In genomic region chr3:144825151-144825550, GRCm38 (mm10) we compare ENCODE assay signal across 9 mouse cellular contexts. TPM values are rescaled to one million over a fixed set of nuclear protein-coding genes. Genes with fewer than 3 reads are reported as not detected.
A peak's percentile ranks its signal among the peaks of the same experiment; 100 is the strongest.
DNase-seq lines count a peak whose midpoint lies in the region; ATAC-seq and TF ChIP-seq lines count a peak whose summit lies in the region.
"Had no signal": no experiment of that assay in that cellular context is flagged by ENCODE, and none has a peak within 500 bp of the region (broad histone marks: within the 10 kb centered on the region; RNA-seq: fewer than 3 reads in every experiment).

No protein-coding gene starts in this region.

- H3K9me3 ChIP-seq in E14TG2a.4 (ENCODE audit: low read length) = peaks cover 13% of the 10 kb centered on the region; the same call in 1 of the 2 replicates
- H3K9me3 ChIP-seq in heart, postnatal 0 days (replicated peaks; ENCODE audit: control insufficient read depth, low read length) = no peaks in the 10 kb centered on the region
- H3K9me3 ChIP-seq in liver, embryonic 14.5 days (ENCODE audit: control insufficient read depth, low read length) = no peaks in the 10 kb centered on the region

- H3K27me3 ChIP-seq in E14TG2a.4 (ENCODE audit: insufficient read depth, low read length) = no peaks in the 10 kb centered on the region
- H3K27me3 ChIP-seq in heart, postnatal 0 days (ENCODE audit: control insufficient read depth, insufficient read depth, low read length) = no peaks in the 10 kb centered on the region
- no peaks in the 10 kb centered on the region for H3K27me3 ChIP-seq in liver, embryonic 14.5 days (ENCODE audit: control insufficient read depth, insufficient read depth, low read length)

- TF ChIP-seq EP300 in heart, postnatal 0 days (IDR thresholded peaks at IDR 0.05; ENCODE audit: low read depth) = no peak
- no peak for TF ChIP-seq EP300 in liver, embryonic 14.5 days (IDR thresholded peaks at IDR 0.05; ENCODE audit: low read depth)

- peak; percentile 52 for TF ChIP-seq CTCF in E14TG2a.4 (conservative IDR thresholded peaks at IDR 0.05; ENCODE audit: low read length)
- peak; percentile 76 for TF ChIP-seq CTCF in heart, postnatal 0 days (IDR thresholded peaks at IDR 0.05; ENCODE audit: low read depth)
- peak; percentile 73 for TF ChIP-seq CTCF in liver, embryonic 14.5 days (IDR thresholded peaks at IDR 0.05; ENCODE audit: low read depth)

- no peak overlapping the region for H3K4me3 ChIP-seq in E14TG2a.4 (replicated peaks; ENCODE audit: low read length)
- no peak overlapping the region for H3K4me3 ChIP-seq in heart, postnatal 0 days (ENCODE audit: low read depth, low read length)
- H3K4me3 ChIP-seq in liver, embryonic 14.5 days (ENCODE audit: insufficient read depth in 1 of 2, low read depth in 2 of 2, low read length in 2 of 2) = no peak overlapping the region

- ATAC-seq in erythroblast, adult 5-6 weeks (replicated peaks; ENCODE audit: low FRiP score, poor library complexity, severe bottlenecking) = peak; percentile 87
- peak; percentile 58; the same call in 1 of the 2 replicates for ATAC-seq in heart, postnatal 0 days (ENCODE audit: insufficient read depth, low read depth)
- peak; percentile 58; the same call in 1 of the 2 replicates for ATAC-seq in liver, embryonic 14.5 days (ENCODE audit: insufficient read depth)

- H3K27ac ChIP-seq in heart, postnatal 0 days (ENCODE audit: low read depth) = no peak overlapping the region
- H3K27ac ChIP-seq in liver, embryonic 14.5 days = no peak overlapping the region

- H3K4me2 ChIP-seq in heart, postnatal 0 days (ENCODE audit: low read depth, low read length) = no peak overlapping the region
- no peak overlapping the region for H3K4me2 ChIP-seq in liver, embryonic 14.5 days (ENCODE audit: low read depth)

- H3K4me1 ChIP-seq in E14TG2a.4 (replicated peaks; ENCODE audit: low read depth, low read length) = no peaks in the 10 kb centered on the region
- H3K4me1 ChIP-seq in heart, postnatal 0 days (ENCODE audit: control insufficient read depth, insufficient read depth) = no peaks in the 10 kb centered on the region
- no peaks in the 10 kb centered on the region for H3K4me1 ChIP-seq in liver, embryonic 14.5 days (replicated peaks; ENCODE audit: control insufficient read depth in 2 of 2, insufficient read depth in 2 of 2, low read length in 1 of 2)

- no peaks in the 10 kb centered on the region for H3K36me3 ChIP-seq in E14TG2a.4 (ENCODE audit: insufficient read depth, low read length)
- H3K36me3 ChIP-seq in heart, postnatal 0 days (replicated peaks; ENCODE audit: control insufficient read depth, insufficient read depth, low read length) = no peaks in the 10 kb centered on the region
- H3K36me3 ChIP-seq in liver, embryonic 14.5 days (replicated peaks; ENCODE audit: control insufficient read depth, insufficient read depth, low read depth) = no peaks in the 10 kb centered on the region

- H3K9ac ChIP-seq in heart, postnatal 0 days (replicated peaks; ENCODE audit: low read depth, low read length) = no peak overlapping the region
- H3K9ac ChIP-seq in liver, embryonic 14.5 days (replicated peaks) = no peak overlapping the region

- WGBS in heart, postnatal 0 days = 13% methylated on average over 10 of the region's 10 CpGs
- 11% methylated on average over 10 of the region's 10 CpGs for WGBS in liver, embryonic 14.5 days (ENCODE audit: insufficient replicate concordance)

- peak; percentile 87 for DNase-seq in brain, adult 2 months (ENCODE audit: low read depth, low spot score)
- DNase-seq in heart, postnatal 0 days (ENCODE audit: low spot score) = peak; percentile 73
- peak; percentile 83 for DNase-seq in kidney, postnatal 14 days
- peak; percentile 26 to 34 (median 26) for DNase-seq in liver, embryonic 14.5 days (ENCODE audit: low read depth in 3 of 3, low spot score in 3 of 3)
- peak; percentile 21 for DNase-seq in ovary, adult 18-20 months (ENCODE audit: low spot score)
- peak; percentile 14 to 16 for DNase-seq in thymus, adult 18-20 months

RNA-seq across cellular contexts. Expression of gene Clca3a2, which starts 5.9 kb away (rescaled TPM):
- not detected in 2 replicates for total RNA-seq in erythroblast, adult 5-6 weeks (2015; ENCODE audit: low replicate concordance)
- total RNA-seq in erythroblast, adult 5-6 weeks (2017; ENCODE audit: low replicate concordance) = not detected in 2 replicates
- 3.2 and 11.7 TPM in 2 replicates for total RNA-seq in heart, postnatal 0 days (2014; rRNA removed; ENCODE audit: low replicate concordance)
- polyA plus RNA-seq in heart, postnatal 0 days (2015; fragmentation: Nextera tagmentation; extraction: Ambion mirVana) = 2.1 and 3.4 TPM in 2 replicates
- polyA plus RNA-seq in liver, embryonic 14.5 days (2012; rRNA removed) = not detected in 2 replicates
- not detected in 2 replicates for polyA plus RNA-seq in liver, embryonic 14.5 days (2014; fragmentation: Nextera tagmentation; extraction: Ambion mirVana)

RNA-seq across cellular contexts. Expression of gene Clca3b, which starts 24.0 kb away (rescaled TPM):
- not detected in 2 replicates for total RNA-seq in erythroblast, adult 5-6 weeks (2015; ENCODE audit: low replicate concordance)
- total RNA-seq in erythroblast, adult 5-6 weeks (2017; ENCODE audit: low replicate concordance) = not detected in 2 replicates
- total RNA-seq in heart, postnatal 0 days (2014; rRNA removed; ENCODE audit: low replicate concordance) = not detected in 2 replicates
- polyA plus RNA-seq in heart, postnatal 0 days (2015; fragmentation: Nextera tagmentation; extraction: Ambion mirVana) = not detected in 2 replicates
- polyA plus RNA-seq in liver, embryonic 14.5 days (2012; rRNA removed) = not detected in 2 replicates
- polyA plus RNA-seq in liver, embryonic 14.5 days (2014; fragmentation: Nextera tagmentation; extraction: Ambion mirVana) = not detected in 2 replicates
- polyA plus RNA-seq: heart, embryonic 14.5 days had no signal

Comparison
In these comparisons a context has a peak if more than half of its experiments do, and no peak if none do; other contexts are left out.
1. DNase-seq: peak in every context shown above with its lines; median percentile 87 in brain, adult 2 months; 83 in kidney, postnatal 14 days; 73 in heart, postnatal 0 days; 26 in liver, embryonic 14.5 days; 21 in ovary, adult 18-20 months; 15 in thymus, adult 18-20 months.